In genomic region chr17:14943009-14943728, GRCm38 (mm10) we compare ENCODE assay signal across 7 mouse cellular contexts. TPM values are rescaled to one million over a fixed set of nuclear protein-coding genes. Genes with fewer than 3 reads are reported as not detected.
DNase-seq lines count a peak whose midpoint lies in the region; ATAC-seq lines count a peak whose summit lies in the region.

TSS of gene Wdr27 (minus strand) at chr17:14943158.
TSS of gene 1600012H06Rik (plus strand) at chr17:14943184.

- peak; percentile 100 for DNase-seq in adrenal gland, postnatal 14 days
- DNase-seq in embryonic facial prominence, embryonic 11.5 days (ENCODE audit: low spot score) = peak; percentile 100
- peak; percentile 100 for DNase-seq in heart, adult 11 months
- peak; percentile 98 for DNase-seq in kidney, adult 18-20 months
- peak; percentile 100 for DNase-seq in limb, embryonic 11.5 days (ENCODE audit: low spot score)
- DNase-seq in midbrain, embryonic 14.5 days = peak; percentile 100
- peak; percentile 94 to 96 for DNase-seq in spleen, adult 18-20 months

- no peaks in the 10 kb centered on the region for H3K27me3 ChIP-seq in embryonic facial prominence, embryonic 11.5 days (ENCODE audit: control insufficient read depth, insufficient read depth, low read length)
- no peaks in the 10 kb centered on the region for H3K27me3 ChIP-seq in limb, embryonic 11.5 days (ENCODE audit: control insufficient read depth, insufficient read depth, low read length)
- no peaks in the 10 kb centered on the region for H3K27me3 ChIP-seq in midbrain, embryonic 14.5 days (ENCODE audit: control insufficient read depth, insufficient read depth, low read length)

- ATAC-seq in embryonic facial prominence, embryonic 11.5 days (replicated peaks; ENCODE audit: insufficient number of reproducible peaks, low FRiP score, low TSS enrichment, low read depth) = peak; percentile 97
- ATAC-seq in limb, embryonic 11.5 days (ENCODE audit: insufficient number of reproducible peaks, low FRiP score, low TSS enrichment, low read depth) = peak; percentile 94
- ATAC-seq in midbrain, embryonic 14.5 days (ENCODE audit: low FRiP score, low TSS enrichment) = peak; percentile 99

- H3K9ac ChIP-seq in embryonic facial prominence, embryonic 11.5 days (replicated peaks; ENCODE audit: low read length) = peak within 1 kb of the TSS; percentile 77
- peak within 1 kb of the TSS; percentile 72 for H3K9ac ChIP-seq in limb, embryonic 11.5 days (ENCODE audit: low read length)
- peak within 1 kb of the TSS; percentile 86 for H3K9ac ChIP-seq in midbrain, embryonic 14.5 days (replicated peaks; ENCODE audit: low read length)

- WGBS in embryonic facial prominence, embryonic 11.5 days = under 1% methylated on average over 54 of the region's 54 CpGs
- under 1% methylated on average over 54 of the region's 54 CpGs for WGBS in limb, embryonic 11.5 days
- under 1% methylated on average over 54 of the region's 54 CpGs for WGBS in midbrain, embryonic 14.5 days

- H3K4me3 ChIP-seq in embryonic facial prominence, embryonic 11.5 days (ENCODE audit: low read depth, low read length) = peak within 1 kb of the TSS; percentile 79
- H3K4me3 ChIP-seq in limb, embryonic 11.5 days (ENCODE audit: low read depth, low read length) = peak within 1 kb of the TSS; percentile 80
- H3K4me3 ChIP-seq in midbrain, embryonic 14.5 days (replicated peaks; ENCODE audit: low read depth, low read length) = peak within 1 kb of the TSS; percentile 59

- peak within 1 kb of the TSS; percentile 80 for H3K4me2 ChIP-seq in embryonic facial prominence, embryonic 11.5 days (ENCODE audit: low read depth, low read length)
- H3K4me2 ChIP-seq in limb, embryonic 11.5 days (ENCODE audit: low read depth, severe bottlenecking) = peak within 1 kb of the TSS; percentile 85
- H3K4me2 ChIP-seq in midbrain, embryonic 14.5 days (ENCODE audit: low read length) = peak within 1 kb of the TSS; percentile 78

- no peaks in the 10 kb centered on the region for H3K4me1 ChIP-seq in embryonic facial prominence, embryonic 11.5 days (ENCODE audit: control insufficient read depth, insufficient read depth, low read length)
- peaks cover 5% of the 10 kb centered on the region; the same call in 1 of the 2 replicates for H3K4me1 ChIP-seq in limb, embryonic 11.5 days (ENCODE audit: control insufficient read depth, insufficient read depth, low read length)
- peaks cover 16% of the 10 kb centered on the region for H3K4me1 ChIP-seq in midbrain, embryonic 14.5 days (ENCODE audit: control insufficient read depth, insufficient read depth, low read length)

- no peaks in the 10 kb centered on the region for H3K36me3 ChIP-seq in embryonic facial prominence, embryonic 11.5 days (replicated peaks; ENCODE audit: control insufficient read depth, insufficient read depth, low read depth, low read length)
- H3K36me3 ChIP-seq in limb, embryonic 11.5 days (ENCODE audit: control insufficient read depth, insufficient read depth, low read length) = no peaks in the 10 kb centered on the region
- peaks cover 22% of the 10 kb centered on the region for H3K36me3 ChIP-seq in midbrain, embryonic 14.5 days (ENCODE audit: control insufficient read depth, insufficient read depth, low read length)

- H3K27ac ChIP-seq in embryonic facial prominence, embryonic 11.5 days (replicated peaks; ENCODE audit: low read depth, low read length) = no peak within 1 kb of the TSS
- no peak within 1 kb of the TSS for H3K27ac ChIP-seq in limb, embryonic 11.5 days (replicated peaks; ENCODE audit: low read depth, low read length)
- peak within 1 kb of the TSS; percentile 80 for H3K27ac ChIP-seq in midbrain, embryonic 14.5 days (replicated peaks; ENCODE audit: low read depth, low read length)

- no peaks in the 10 kb centered on the region for H3K9me3 ChIP-seq in embryonic facial prominence, embryonic 11.5 days (replicated peaks; ENCODE audit: control insufficient read depth, low read length)
- no peaks in the 10 kb centered on the region for H3K9me3 ChIP-seq in limb, embryonic 11.5 days (ENCODE audit: control insufficient read depth, low read length)
- no peaks in the 10 kb centered on the region for H3K9me3 ChIP-seq in midbrain, embryonic 14.5 days (ENCODE audit: control insufficient read depth, low read length)

RNA-seq across cellular contexts. Expression of gene Wdr27, which starts in this region (rescaled TPM):
- total RNA-seq in adrenal gland, postnatal 14 days (2021) = 5.2 and 7.8 TPM in 2 replicates
- 4.2 and 4.6 TPM in 2 replicates for polyA plus RNA-seq in embryonic facial prominence, embryonic 11.5 days (2014; fragmentation: Nextera tagmentation; extraction: Ambion mirVana)
- 3.9 and 4.4 TPM in 2 replicates for polyA plus RNA-seq in limb, embryonic 11.5 days (2014; fragmentation: Nextera tagmentation; extraction: Ambion mirVana)
- polyA plus RNA-seq in midbrain, embryonic 14.5 days (2014; fragmentation: Nextera tagmentation; extraction: Ambion mirVana) = 8.9 and 9.6 TPM in 2 replicates

RNA-seq across cellular contexts. Expression of gene 1600012H06Rik, which starts in this region (rescaled TPM):
- total RNA-seq in adrenal gland, postnatal 14 days (2021) = 29.7 and 30.5 TPM in 2 replicates
- polyA plus RNA-seq in embryonic facial prominence, embryonic 11.5 days (2014; fragmentation: Nextera tagmentation; extraction: Ambion mirVana) = 32.1 and 33.9 TPM in 2 replicates
- 24.1 and 28.8 TPM in 2 replicates for polyA plus RNA-seq in limb, embryonic 11.5 days (2014; fragmentation: Nextera tagmentation; extraction: Ambion mirVana)
- 17.4 and 26.1 TPM in 2 replicates for polyA plus RNA-seq in midbrain, embryonic 14.5 days (2014; fragmentation: Nextera tagmentation; extraction: Ambion mirVana)
